Mouse (Mus musculus): ENCODE data around the gene Bscl2.

GRCm38 (mm10) chr19:8857689-8858088 lies 20.4 kb downstream of the Bscl2 start:
- TF ChIP-seq MAFK (IDR thresholded peaks at IDR 0.05; ENCODE audit: insufficient read depth, low read depth, low read length) (peak; percentile 97), ZNF384 (IDR thresholded peaks at IDR 0.05; ENCODE audit: low read depth, low read length) (no peak), ZC3H11A (IDR thresholded peaks at IDR 0.05; ENCODE audit: borderline replicate concordance, low read depth, low read length) (peak; percentile 71), HCFC1 (IDR thresholded peaks at IDR 0.05; ENCODE audit: borderline replicate concordance, insufficient read depth, low read length) (no peak)
